Mouse (Mus musculus) MEL (cell line): ENCODE measurements around the gene Cep68.

Experiments
- CHD1 ChIP-seq: IDR thresholded peaks from 2 replicates; pipeline ENCODE4 v1.6.1; 2012; ENCODE audit warnings: low read depth, mild to moderate bottlenecking, inconsistent platforms, low read length, improper control_type of control experiment
- CTCF ChIP-seq, 3 experiments: IDR thresholded peaks in 2 of 3; conservative IDR thresholded peaks in 1 of 3; 2 replicates each; pipeline ENCODE4 v1.5.1; 2011 to 2012; ENCODE audit warnings: low read length in 3 of 3, low read depth in 2 of 3, mild to moderate bottlenecking in 2 of 3, improper control_type of control experiment in 1 of 3, inconsistent platforms in 1 of 3, mixed read lengths in 1 of 3, moderate library complexity in 1 of 3; ENCODE audit not compliant: control insufficient read depth in 1 of 3, insufficient read depth in 1 of 3, poor library complexity in 1 of 3, severe bottlenecking in 1 of 3
- E2F4 ChIP-seq: IDR thresholded peaks from 2 replicates; pipeline ENCODE4 v1.6.1; 2011; ENCODE audit warnings: low read depth, low read length, improper control_type of control experiment, borderline replicate concordance
- ELF1 ChIP-seq: IDR thresholded peaks from 2 replicates; pipeline ENCODE4 v1.6.1; 2014; ENCODE audit warnings: low read depth, mild to moderate bottlenecking, inconsistent platforms, low read length, improper control_type of control experiment, moderate library complexity
- ETS1 ChIP-seq: IDR thresholded peaks from 2 replicates; pipeline ENCODE4 v1.6.1; 2012; ENCODE audit warnings: low read depth, mild to moderate bottlenecking, inconsistent platforms, low read length, improper control_type of control experiment, moderate library complexity
- HCFC1 ChIP-seq: IDR thresholded peaks from 2 replicates; pipeline ENCODE4 v1.6.1; 2012; ENCODE audit warnings: low read depth, mild to moderate bottlenecking, inconsistent platforms, low read length, improper control_type of control experiment, moderate library complexity
- MEF2A ChIP-seq: IDR thresholded peaks from 2 replicates; pipeline ENCODE4 v1.6.1; 2014; ENCODE audit warnings: low read depth, mild to moderate bottlenecking, inconsistent platforms, low read length, improper control_type of control experiment; ENCODE audit not compliant: poor library complexity, insufficient replicate concordance, severe bottlenecking; ENCODE audit errors: extremely low read depth
- NRF1 ChIP-seq: IDR thresholded peaks from 2 replicates; pipeline ENCODE4 v1.6.1; 2014; ENCODE audit warnings: low read depth, mild to moderate bottlenecking, inconsistent platforms, low read length, improper control_type of control experiment, moderate library complexity; ENCODE audit not compliant: poor library complexity, insufficient read depth, severe bottlenecking
- POLR2A ChIP-seq, 2 experiments: IDR thresholded peaks; 2 replicates each; pipeline ENCODE4 v1.6.1; 2011 to 2012; ENCODE audit warnings: low read length in 2 of 2, mild to moderate bottlenecking in 2 of 2, control low read depth in 1 of 2, improper control_type of control experiment in 1 of 2, low read depth in 1 of 2, moderate library complexity in 1 of 2; ENCODE audit not compliant: control insufficient read depth in 1 of 2, insufficient read depth in 1 of 2, poor library complexity in 1 of 2
- RCOR1 ChIP-seq: IDR thresholded peaks from 2 replicates; pipeline ENCODE4 v1.6.1; 2012; ENCODE audit warnings: low read depth, mild to moderate bottlenecking, inconsistent platforms, low read length, improper control_type of control experiment
- TBP ChIP-seq: IDR thresholded peaks from 2 replicates; pipeline ENCODE4 v1.8.0; 2011; ENCODE audit warnings: low read depth, low read length, improper control_type of control experiment
- ZKSCAN1 ChIP-seq: IDR thresholded peaks from 2 replicates; pipeline ENCODE4 v1.6.1; 2012; ENCODE audit warnings: low read depth, mild to moderate bottlenecking, inconsistent platforms, low read length, improper control_type of control experiment, moderate library complexity

GRCm38 (mm10) chr11:20237976-20238375 lies 11.3 kb downstream of the Cep68 start:
- TF ChIP-seq NRF1 (no peak), CTCF (IDR thresholded peaks at IDR 0.05 in 2 of 3, conservative IDR thresholded peaks at IDR 0.05 in 1 of 3; ENCODE audit: control insufficient read depth in 1 of 3, insufficient read depth in 1 of 3, low read depth in 2 of 3, low read length in 3 of 3, poor library complexity in 1 of 3, severe bottlenecking in 1 of 3) (no peak), RCOR1 (no peak), MEF2A (no peak), TBP (no peak), ELF1 (no peak), POLR2A (IDR thresholded peaks at IDR 0.05; ENCODE audit: control insufficient read depth in 1 of 2, insufficient read depth in 1 of 2, low read depth in 1 of 2, low read length in 2 of 2, poor library complexity in 1 of 2) (no peak), ZKSCAN1 (no peak), E2F4 (no peak), CHD1 (no peak), ETS1 (no peak), HCFC1 (no peak)
